ENCODE assay signal across 8 mouse cellular contexts in genomic region chr8:121120456-121121419, GRCm38 (mm10). TPM values are rescaled to one million over a fixed set of nuclear protein-coding genes. Genes with fewer than 3 reads are reported as not detected.
DNase-seq lines count a peak whose midpoint lies in the region; ATAC-seq and TF ChIP-seq lines count a peak whose summit lies in the region.
"Had no signal": no experiment of that assay in that cellular context is flagged by ENCODE, and none has a peak within 500 bp of the region (broad histone marks: within the 10 kb centered on the region; RNA-seq: fewer than 3 reads in every experiment).

No protein-coding gene starts in this region.

- H3K4me2 ChIP-seq in kidney, embryonic 14.5 days (replicated peaks; ENCODE audit: low read depth, low read length) = peak overlapping the region; percentile 57
- 0 out of 2 replicates have a peak overlapping the region, but pooled peaks have one; percentile 12 for H3K4me2 ChIP-seq in embryonic facial prominence, embryonic 15.5 days (replicated peaks)
- H3K4me2 ChIP-seq in myocyte (ENCODE audit: low read depth) = peak overlapping the region; percentile 98

- peaks cover 39% of the 10 kb centered on the region for H3K79me2 ChIP-seq in myocyte (ENCODE audit: control insufficient read depth, insufficient read depth)

- no peak for TF ChIP-seq POLR2A in myocyte (IDR thresholded peaks at IDR 0.05; ENCODE audit: insufficient read length, low read depth)

- H3K9me3 ChIP-seq in kidney, embryonic 14.5 days (ENCODE audit: control insufficient read depth, low read length) = no peaks in the 10 kb centered on the region
- no peaks in the 10 kb centered on the region for H3K9me3 ChIP-seq in embryonic facial prominence, embryonic 15.5 days (replicated peaks)

- H3K27ac ChIP-seq in kidney, embryonic 14.5 days (ENCODE audit: low read depth, low read length) = peak overlapping the region; percentile 76; the same call in 1 of the 2 replicates
- H3K27ac ChIP-seq in embryonic facial prominence, embryonic 15.5 days (replicated peaks) = no peak overlapping the region

- peaks cover 28% of the 10 kb centered on the region; the same call in 1 of the 2 replicates for H3K4me1 ChIP-seq in kidney, embryonic 14.5 days (ENCODE audit: control insufficient read depth, insufficient read depth, low read length)
- H3K4me1 ChIP-seq in embryonic facial prominence, embryonic 15.5 days = peaks cover 33% of the 10 kb centered on the region

- WGBS in kidney, embryonic 14.5 days = 10% methylated on average over 17 of the region's 17 CpGs
- 20% methylated on average over 17 of the region's 17 CpGs for whole genome bisulfite sequencing in embryonic facial prominence, embryonic 15.5 days

- H3K36me3 ChIP-seq in kidney, embryonic 14.5 days (ENCODE audit: control insufficient read depth, insufficient read depth, low read length) = peaks cover 41% of the 10 kb centered on the region
- no peaks in the 10 kb centered on the region for H3K36me3 ChIP-seq in embryonic facial prominence, embryonic 15.5 days
- H3K36me3 ChIP-seq in myocyte (ENCODE audit: control insufficient read depth, insufficient read depth) = no peaks in the 10 kb centered on the region

- ATAC-seq in kidney, embryonic 14.5 days (ENCODE audit: low FRiP score, low TSS enrichment) = no peak
- no peak for ATAC-seq in embryonic facial prominence, embryonic 15.5 days (ENCODE audit: insufficient number of reproducible peaks, low FRiP score, low TSS enrichment, low read depth)

- H3K4me3 ChIP-seq in kidney, embryonic 14.5 days (ENCODE audit: low read length) = peak overlapping the region; percentile 92
- H3K4me3 ChIP-seq in embryonic facial prominence, embryonic 15.5 days (replicated peaks) = no peak overlapping the region; the same call in 1 of the 2 replicates
- peak overlapping the region; percentile 82 for H3K4me3 ChIP-seq in myocyte

- no peak overlapping the region for H3ac ChIP-seq in myocyte (ENCODE audit: control insufficient read depth, insufficient read length)

- peaks cover 14% of the 10 kb centered on the region for H3K27me3 ChIP-seq in kidney, embryonic 14.5 days (ENCODE audit: control insufficient read depth, insufficient read depth, low read length)
- peaks cover 97% of the 10 kb centered on the region for H3K27me3 ChIP-seq in embryonic facial prominence, embryonic 15.5 days
- H3K27me3 ChIP-seq in myocyte (ENCODE audit: control insufficient read depth, insufficient read depth, insufficient read length) = no peaks in the 10 kb centered on the region

- H3K9ac ChIP-seq in kidney, embryonic 14.5 days (ENCODE audit: low read depth, low read length) = peak overlapping the region; percentile 98
- no peak overlapping the region for H3K9ac ChIP-seq in embryonic facial prominence, embryonic 15.5 days

- DNase-seq in kidney, postnatal 25 days = no peak
- peak; percentile 34 for DNase-seq in embryo, embryonic 10.5 days (ENCODE audit: low spot score)
- DNase-seq in layer of hippocampus, adult 9-10 months (ENCODE audit: low spot score) = no peak
- no peak for DNase-seq in layer of hippocampus, postnatal 36 days

TF ChIP-seq in myocyte, 11 proteins besides CTCF, POLR2A, EP300 and RAD21:
- no peak for TF ChIP-seq POLR2AphosphoS2 (IDR thresholded peaks at IDR 0.05; ENCODE audit: insufficient read length, low read depth)
- no peak for TF ChIP-seq E2F4 (IDR thresholded peaks at IDR 0.05; ENCODE audit: insufficient read depth)
- TF ChIP-seq MYOD1 (IDR thresholded peaks at IDR 0.05; ENCODE audit: control insufficient read depth in 1 of 3, insufficient read length in 2 of 3, low read depth in 2 of 3) = no peak
- TF ChIP-seq MYOG (IDR thresholded peaks at IDR 0.05; ENCODE audit: control insufficient read depth in 1 of 3, insufficient read depth in 1 of 3, insufficient read length in 2 of 3, low read depth in 2 of 3) = no peak
- no peak for TF ChIP-seq REST (IDR thresholded peaks at IDR 0.05; ENCODE audit: insufficient read depth, insufficient read length)
- TF ChIP-seq SRF (IDR thresholded peaks at IDR 0.05; ENCODE audit: control insufficient read depth, insufficient read length, low read depth) = no peak
- no peak for TF ChIP-seq USF1 (IDR thresholded peaks at IDR 0.05; ENCODE audit: low read depth)
- no peak for TF ChIP-seq MAX (IDR thresholded peaks at IDR 0.05; ENCODE audit: low read depth)
- no peak for TF ChIP-seq CEBPB (IDR thresholded peaks at IDR 0.05; ENCODE audit: insufficient read depth, poor library complexity, severe bottlenecking)
- TF ChIP-seq TCF12 (IDR thresholded peaks at IDR 0.05; ENCODE audit: insufficient read depth, poor library complexity, severe bottlenecking) = no peak
- TF ChIP-seq TCF3 (IDR thresholded peaks at IDR 0.05; ENCODE audit: insufficient read length, low read depth) = no peak

RNA-seq across cellular contexts. Expression of gene Foxc2, which starts 4.8 kb away (rescaled TPM):
- polyA plus RNA-seq in kidney, embryonic 14.5 days (2014; fragmentation: Nextera tagmentation; extraction: Ambion mirVana) = 48.3 and 52.3 TPM in 2 replicates
- 2.3 and 5.6 TPM in 2 replicates for polyA plus RNA-seq in embryonic facial prominence, embryonic 15.5 days (2015; fragmentation: Nextera tagmentation; extraction: Ambion mirVana)
- polyA plus RNA-seq in myocyte (2012; fragmentation: generic; extraction: Trizol) = 7.3 TPM
- 1 to 10 TPM in 1 of 2 experiments, under 1 TPM in 1; 0.20 to 1.1 TPM for total RNA-seq in layer of hippocampus, postnatal 36 days (2021)

RNA-seq across cellular contexts. Expression of gene Foxl1, which starts 7.0 kb away (rescaled TPM):
- polyA plus RNA-seq in kidney, embryonic 14.5 days (2014; fragmentation: Nextera tagmentation; extraction: Ambion mirVana) = 6.6 and 7.1 TPM in 2 replicates
- 0.25 and 0.31 TPM in 2 replicates for polyA plus RNA-seq in embryonic facial prominence, embryonic 15.5 days (2015; fragmentation: Nextera tagmentation; extraction: Ambion mirVana)
- 2.6 TPM for polyA plus RNA-seq in myocyte (2012; fragmentation: generic; extraction: Trizol)
- total RNA-seq in layer of hippocampus, postnatal 36 days (2021) = not detected
- total RNA-seq: layer of hippocampus, postnatal 25 days had no signal

RNA-seq across cellular contexts. Expression of gene Mthfsd, which starts 12.5 kb away (rescaled TPM):
- polyA plus RNA-seq in kidney, embryonic 14.5 days (2014; fragmentation: Nextera tagmentation; extraction: Ambion mirVana) = 67.0 and 72.8 TPM in 2 replicates
- 58.2 and 61.3 TPM in 2 replicates for polyA plus RNA-seq in embryonic facial prominence, embryonic 15.5 days (2015; fragmentation: Nextera tagmentation; extraction: Ambion mirVana)
- polyA plus RNA-seq in myocyte (2012; fragmentation: generic; extraction: Trizol) = 22.3 TPM
- total RNA-seq in layer of hippocampus, postnatal 36 days (2021) = 10 to 100 TPM; 31.8 to 36.9 TPM

RNA-seq across cellular contexts. Expression of gene Foxf1, which starts 36.6 kb away (rescaled TPM):
- polyA plus RNA-seq in kidney, embryonic 14.5 days (2014; fragmentation: Nextera tagmentation; extraction: Ambion mirVana) = 0.74 and 0.93 TPM in 2 replicates
- polyA plus RNA-seq in embryonic facial prominence, embryonic 15.5 days (2015; fragmentation: Nextera tagmentation; extraction: Ambion mirVana) = 9.9 and 10.1 TPM in 2 replicates
- not detected for polyA plus RNA-seq in myocyte (2012; fragmentation: generic; extraction: Trizol)
- total RNA-seq in layer of hippocampus, postnatal 36 days (2021) = under 1 TPM; 0.50 to 0.66 TPM

Comparison
In these comparisons a context has a peak if more than half of its experiments do, and no peak if none do; other contexts are left out.
1. H3K4me2 ChIP-seq: peak in every context shown above with its lines; median percentile 98 in myocyte; 57 in kidney, embryonic 14.5 days; 12 in embryonic facial prominence, embryonic 15.5 days.